Mouse (Mus musculus) embryonic fibroblast, embryonic 13.5 days (primary cell): ENCODE results near the gene Kif26b. TPM values are rescaled to one million over a fixed set of nuclear protein-coding genes. Genes with fewer than 3 reads are reported as not detected.

Source experiments
- H3K27ac ChIP-seq: 2 replicates; pipeline ENCODE4 v1.5.1; 2012; ENCODE audit warnings: low read length, control low read depth, inconsistent platforms; ENCODE audit not compliant: insufficient read depth
- H3K4me1 ChIP-seq: 2 replicates; pipeline ENCODE4 v1.6.1; 2011; ENCODE audit warnings: low read length; ENCODE audit not compliant: control insufficient read depth, insufficient read depth
- H3K4me3 ChIP-seq: 2 replicates; pipeline ENCODE4 v1.5.1; 2011; ENCODE audit warnings: mild to moderate bottlenecking, control low read depth, low read length; ENCODE audit not compliant: insufficient read depth
- CTCF ChIP-seq: IDR thresholded peaks from 2 replicates; pipeline ENCODE4 v1.5.1; 2011; ENCODE audit warnings: mild to moderate bottlenecking, control low read depth, low read length, moderate library complexity, borderline replicate concordance; ENCODE audit not compliant: insufficient read depth
- POLR2A ChIP-seq: IDR thresholded peaks from 2 replicates; pipeline ENCODE4 v1.6.1; 2011; ENCODE audit warnings: low read depth, mild to moderate bottlenecking, control low read depth, low read length, moderate library complexity
- polyA plus RNA-seq: library from polyadenylated mRNA; stranded (reverse); fragments of >200 nt; gene quantifications from 2 replicates; pipeline ENCODE4 v1.2.4, GENCODE M21; 2011; ENCODE audit warnings: low read depth; ENCODE audit not compliant: missing spikeins, insufficient read length

The Kif26b gene
- polyA plus RNA-seq, 1 experiment = 61.3 TPM

- H3K4me3 ChIP-seq = no peak overlapping the region
- no peak overlapping the region for H3K27ac ChIP-seq
- TF ChIP-seq POLR2A (no peak), CTCF (no peak)
- no peaks in the 10 kb centered on the region for H3K4me1 ChIP-seq
Measured at GRCm38 (mm10) chr1:178733035-178733434, 204.1 kb downstream of the Kif26b start.

GRCm38 (mm10) chr1:178734576-178734975, 205.7 kb downstream of the Kif26b start:
- TF ChIP-seq POLR2A (no peak), CTCF (no peak)
- no peaks in the 10 kb centered on the region for H3K4me1 ChIP-seq
- no peak overlapping the region for H3K4me3 ChIP-seq
- no peak overlapping the region for H3K27ac ChIP-seq

GRCm38 (mm10) chr1:178736931-178737330, 208.0 kb downstream of the Kif26b start:
- Histone ChIP-seq H3K4me1 (no peaks in the 10 kb centered on the region), H3K4me3 (no peak overlapping the region), H3K27ac (no peak overlapping the region)
- TF ChIP-seq POLR2A (no peak), CTCF (no peak)

GRCm38 (mm10) chr1:178743820-178744219, 214.9 kb downstream of the Kif26b start:
- Histone ChIP-seq H3K4me3 (no peak overlapping the region), H3K27ac (no peak overlapping the region), H3K4me1 (no peaks in the 10 kb centered on the region)
- TF ChIP-seq POLR2A (no peak), CTCF (no peak)

- Histone ChIP-seq H3K4me1 (no peaks in the 10 kb centered on the region), H3K27ac (no peak overlapping the region), H3K4me3 (no peak overlapping the region)
- TF ChIP-seq CTCF (no peak), POLR2A (no peak)
Measured at GRCm38 (mm10) chr1:178744526-178744925, 215.6 kb downstream of the Kif26b start.

- Histone ChIP-seq H3K4me1 (no peaks in the 10 kb centered on the region), H3K27ac (no peak overlapping the region), H3K4me3 (no peak overlapping the region)
- no peak for TF ChIP-seq CTCF
- no peak for TF ChIP-seq POLR2A
Measured at GRCm38 (mm10) chr1:178744961-178745360, 216.0 kb downstream of the Kif26b start.

- H3K4me1 ChIP-seq = no peaks in the 10 kb centered on the region
- TF ChIP-seq CTCF (no peak), POLR2A (no peak)
- H3K27ac ChIP-seq = no peak overlapping the region
- H3K4me3 ChIP-seq = no peak overlapping the region
Measured at GRCm38 (mm10) chr1:178745471-178745870, 216.5 kb downstream of the Kif26b start.

- no peak overlapping the region for H3K4me3 ChIP-seq
- H3K4me1 ChIP-seq = no peaks in the 10 kb centered on the region
- TF ChIP-seq CTCF (no peak), POLR2A (no peak)
- H3K27ac ChIP-seq = no peak overlapping the region
Measured at GRCm38 (mm10) chr1:178747279-178748221, 218.6 kb downstream of the Kif26b start.

GRCm38 (mm10) chr1:178748222-178748600, 219.3 kb downstream of the Kif26b start:
- TF ChIP-seq POLR2A (no peak), CTCF (no peak)
- no peak overlapping the region for H3K27ac ChIP-seq
- H3K4me3 ChIP-seq = no peak overlapping the region
- no peaks in the 10 kb centered on the region for H3K4me1 ChIP-seq

GRCm38 (mm10) chr1:178748617-178749016, 219.7 kb downstream of the Kif26b start:
- TF ChIP-seq POLR2A (no peak), CTCF (no peak)
- H3K4me1 ChIP-seq = no peaks in the 10 kb centered on the region
- H3K4me3 ChIP-seq = no peak overlapping the region
- H3K27ac ChIP-seq = no peak overlapping the region
